Mouse (Mus musculus): ENCODE data around the gene Ublcp1.

GRCm38 (mm10) chr11:44470432-44471336 lies at the start of gene Ublcp1:
- peak; percentile 10 for TF ChIP-seq POLR2A (IDR thresholded peaks at IDR 0.05; ENCODE audit: insufficient read depth, low read length)
- TF ChIP-seq CTCF (IDR thresholded peaks at IDR 0.05; ENCODE audit: low read depth, low read length), result no peak
